ENCODE assay signal across 11 mouse cellular contexts in genomic region chr11:108287321-108287720, GRCm38 (mm10). TPM values are rescaled to one million over a fixed set of nuclear protein-coding genes. Genes with fewer than 3 reads are reported as not detected.
DNase-seq lines count a peak whose midpoint lies in the region; ATAC-seq and TF ChIP-seq lines count a peak whose summit lies in the region.
"Had no signal": no experiment of that assay in that cellular context is flagged by ENCODE, and none has a peak within 500 bp of the region (broad histone marks: within the 10 kb centered on the region; RNA-seq: fewer than 3 reads in every experiment).

No protein-coding gene starts in this region.

- H3K4me2 ChIP-seq in liver, postnatal 0 days (ENCODE audit: low read depth, low read length): no peak overlapping the region
- H3K4me2 ChIP-seq in liver, embryonic 11.5 days: no peak overlapping the region
- no peak overlapping the region for H3K4me2 ChIP-seq in hindbrain, embryonic 16.5 days (ENCODE audit: low read length)
- H3K4me2 ChIP-seq: lung, embryonic 15.5 days had no signal

- H3K27me3 ChIP-seq in liver, postnatal 0 days (ENCODE audit: insufficient read depth, low read length): no peaks in the 10 kb centered on the region
- no peaks in the 10 kb centered on the region for H3K27me3 ChIP-seq in liver, embryonic 11.5 days (replicated peaks; ENCODE audit: control insufficient read depth, insufficient read depth, low read length)
- H3K27me3 ChIP-seq in hindbrain, embryonic 16.5 days (replicated peaks; ENCODE audit: control insufficient read depth, insufficient read depth, low read length): no peaks in the 10 kb centered on the region
- H3K27me3 ChIP-seq: lung, embryonic 15.5 days had no signal

- 0 out of 2 replicates have a peak, but pooled peaks cover 4% of the 10 kb centered on the region for H3K4me1 ChIP-seq in liver, postnatal 0 days (ENCODE audit: insufficient read depth)
- H3K4me1 ChIP-seq in liver, embryonic 11.5 days (replicated peaks; ENCODE audit: control insufficient read depth, insufficient read depth, low read length): no peaks in the 10 kb centered on the region
- H3K4me1 ChIP-seq in hindbrain, embryonic 16.5 days (ENCODE audit: control insufficient read depth, insufficient read depth, low read depth, low read length): peaks cover 3% of the 10 kb centered on the region; the same call in 1 of the 2 replicates

- no peak overlapping the region for H3K4me3 ChIP-seq in liver, postnatal 0 days (ENCODE audit: low read depth, low read length)
- H3K4me3 ChIP-seq in liver, embryonic 11.5 days (ENCODE audit: low read depth, low read length): no peak overlapping the region
- H3K4me3 ChIP-seq in hindbrain, embryonic 16.5 days (ENCODE audit: low read length): no peak overlapping the region
- H3K4me3 ChIP-seq: lung, embryonic 15.5 days had no signal

- no peak overlapping the region for H3K27ac ChIP-seq in liver, postnatal 0 days (ENCODE audit: low read depth)
- no peak overlapping the region for H3K27ac ChIP-seq in liver, embryonic 11.5 days (ENCODE audit: low read depth, low read length)
- H3K27ac ChIP-seq in hindbrain, embryonic 16.5 days (ENCODE audit: low read depth, low read length): no peak overlapping the region
- H3K27ac ChIP-seq: lung, embryonic 15.5 days had no signal

- TF ChIP-seq CTCF in liver, postnatal 0 days (IDR thresholded peaks at IDR 0.05; ENCODE audit: low read depth): no peak
- no peak for TF ChIP-seq CTCF in brain, embryonic 14.5 days (IDR thresholded peaks at IDR 0.05; ENCODE audit: borderline replicate concordance, extremely low read depth, insufficient read depth, insufficient read length)

- H3K9ac ChIP-seq in liver, postnatal 0 days (replicated peaks): no peak overlapping the region
- H3K9ac ChIP-seq in liver, embryonic 11.5 days (ENCODE audit: low read depth, low read length): no peak overlapping the region
- no peak overlapping the region for H3K9ac ChIP-seq in hindbrain, embryonic 16.5 days (ENCODE audit: low read depth, low read length)
- H3K9ac ChIP-seq: lung, embryonic 15.5 days had no signal

- WGBS in liver, postnatal 0 days (ENCODE audit: insufficient replicate concordance): 64% methylated on average over 2 of the region's 2 CpGs
- 66% methylated on average over 2 of the region's 2 CpGs for WGBS in liver, embryonic 11.5 days
- WGBS in hindbrain, embryonic 16.5 days: 60% methylated on average over 2 of the region's 2 CpGs

- TF ChIP-seq POLR2A in brain, embryonic 14.5 days (IDR thresholded peaks at IDR 0.05; ENCODE audit: borderline replicate concordance, extremely low read depth, insufficient read depth, insufficient read length, poor library complexity, severe bottlenecking): no peak

- no peaks in the 10 kb centered on the region for H3K36me3 ChIP-seq in liver, postnatal 0 days (replicated peaks; ENCODE audit: insufficient read depth, low read length)
- no peaks in the 10 kb centered on the region for H3K36me3 ChIP-seq in liver, embryonic 11.5 days (ENCODE audit: control insufficient read depth, insufficient read depth, low read length)
- H3K36me3 ChIP-seq in hindbrain, embryonic 16.5 days (ENCODE audit: control insufficient read depth, insufficient read depth, low read length): no peaks in the 10 kb centered on the region
- H3K36me3 ChIP-seq: lung, embryonic 15.5 days had no signal

- H3K9me3 ChIP-seq in liver, postnatal 0 days (ENCODE audit: low read length): no peaks in the 10 kb centered on the region
- H3K9me3 ChIP-seq in liver, embryonic 11.5 days (ENCODE audit: control insufficient read depth, low read length): no peaks in the 10 kb centered on the region
- H3K9me3 ChIP-seq in hindbrain, embryonic 16.5 days (ENCODE audit: control insufficient read depth, low read length): no peaks in the 10 kb centered on the region
- H3K9me3 ChIP-seq: lung, embryonic 15.5 days had no signal

- peak; percentile 60 to 69 for DNase-seq in cerebellum, postnatal 14 days
- DNase-seq in cerebellum, adult 11 months: no peak
- peak; percentile 44 for DNase-seq in liver, postnatal 0 days
- no peak for DNase-seq in liver, embryonic 11.5 days (ENCODE audit: low spot score)
- peak; percentile 72 for DNase-seq in brain, embryonic 14.5 days (ENCODE audit: low read depth)
- peak; percentile 72 for DNase-seq in kidney, postnatal 14 days
- DNase-seq in gastrocnemius, postnatal 36 days: no peak
- DNase-seq: gastrocnemius, postnatal 14 days had no signal

- intact Hi-C loops in gastrocnemius, postnatal 36 days (cut with DNase I): no loop called here

- no peak for TF ChIP-seq EP300 in liver, postnatal 0 days (IDR thresholded peaks at IDR 0.05; ENCODE audit: low read depth)

- no peak for ATAC-seq in liver, postnatal 0 days
- no peak for ATAC-seq in liver, embryonic 11.5 days (replicated peaks; ENCODE audit: low FRiP score)
- no peak for ATAC-seq in hindbrain, embryonic 16.5 days

RNA-seq across cellular contexts. Expression of gene Apoh, which starts 55.8 kb away (rescaled TPM):
- 3,365 and 3,457 TPM in 2 replicates for polyA plus RNA-seq in liver, postnatal 0 days (2015; fragmentation: Nextera tagmentation; extraction: Ambion mirVana)
- polyA plus RNA-seq in liver, embryonic 11.5 days (2014; fragmentation: Nextera tagmentation; extraction: Ambion mirVana): 8.7 and 10.6 TPM in 2 replicates
- polyA plus RNA-seq in brain, embryonic 14.5 days (2012; rRNA removed): 0.08 and 0.19 TPM in 2 replicates
- 0.39 and 0.43 TPM in 2 replicates for polyA plus RNA-seq in hindbrain, embryonic 16.5 days (2015; fragmentation: Nextera tagmentation; extraction: Ambion mirVana)
- 1 to 10 TPM in 1 of 2 experiments, under 1 TPM in 1; 0.99 to 1.0 TPM for total RNA-seq in gastrocnemius, postnatal 36 days (2021)
- polyA plus RNA-seq: forebrain, embryonic 11.5 days had no signal

RNA-seq across cellular contexts. Expression of gene Prkca, which starts 56.4 kb away (rescaled TPM):
- 2.9 and 3.0 TPM in 2 replicates for polyA plus RNA-seq in liver, postnatal 0 days (2015; fragmentation: Nextera tagmentation; extraction: Ambion mirVana)
- 10.1 and 12.4 TPM in 2 replicates for polyA plus RNA-seq in liver, embryonic 11.5 days (2014; fragmentation: Nextera tagmentation; extraction: Ambion mirVana)
- polyA plus RNA-seq in brain, embryonic 14.5 days (2012; rRNA removed): 9.2 and 13.1 TPM in 2 replicates
- 7.3 and 7.4 TPM in 2 replicates for polyA plus RNA-seq in hindbrain, embryonic 16.5 days (2015; fragmentation: Nextera tagmentation; extraction: Ambion mirVana)
- total RNA-seq in gastrocnemius, postnatal 36 days (2021): 10 to 100 TPM; 57.7 to 61.2 TPM

Comparison
In these comparisons a context has a peak if more than half of its experiments do, and no peak if none do; other contexts are left out.
1. DNase-seq: peak in cerebellum, postnatal 14 days (2 of 2), liver, postnatal 0 days (single experiment), brain, embryonic 14.5 days (single experiment) and kidney, postnatal 14 days (single experiment); none in cerebellum, adult 11 months (single experiment), liver, embryonic 11.5 days (single experiment) and gastrocnemius, postnatal 36 days (0 of 2).
2. RNA of gene Apoh, which starts 55.8 kb away (polyA plus RNA-seq): 3,365 to 3,457 TPM in liver, postnatal 0 days; 8.7 to 10.6 TPM in liver, embryonic 11.5 days, 0.39 to 0.43 TPM in hindbrain, embryonic 16.5 days and 0.08 to 0.19 TPM in brain, embryonic 14.5 days; every median in the first group is over 100 times any median in the second.